Mouse (Mus musculus): ENCODE data around the gene Abi1. TPM values are rescaled to one million over a fixed set of nuclear protein-coding genes. Genes with fewer than 3 reads are reported as not detected.
"Not testable (repeated sequence)": the region's sequence is repeated elsewhere in the genome, so short reads cannot be mapped to it uniquely, and the experiment has no call there.

The Abi1 gene
- total and polyA plus RNA-seq, 2 experiments from 2014 or later = 71.7 to 141 TPM

DNA sequence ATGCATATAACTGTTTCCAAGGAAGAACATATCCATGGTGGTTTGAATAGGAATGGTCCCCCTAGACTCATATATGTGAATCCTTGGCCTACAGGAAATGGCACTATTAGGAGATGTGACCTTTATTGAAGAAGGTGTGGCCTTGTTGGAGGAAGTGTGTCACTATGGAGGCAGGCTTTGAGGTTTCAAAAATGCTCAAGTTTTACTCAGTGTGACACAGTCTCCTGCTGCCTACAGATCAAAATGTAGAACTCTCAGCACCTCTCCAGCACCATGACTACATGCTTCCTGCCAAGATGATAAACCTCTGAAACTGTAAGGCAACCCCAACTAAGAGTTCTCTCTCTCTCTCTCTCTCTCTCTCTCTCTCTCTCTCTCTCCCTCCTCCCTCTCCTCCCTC lies 8.0 kb upstream of the Abi1 start:
- Histone ChIP-seq H3K27ac (ENCODE audit: low read depth, low read length) (no peak overlapping the region), H3K4me3 (ENCODE audit: low read depth, low read length) (no peak overlapping the region), H3K9ac (no peak overlapping the region), H3K4me2 (ENCODE audit: low read depth) (no peak overlapping the region), H3K4me1 (ENCODE audit: insufficient read depth) (no peaks in the 10 kb centered on the region), H3K9me3 (ENCODE audit: low read length) (no peaks in the 10 kb centered on the region), H3K27me3 (ENCODE audit: insufficient read depth, low read length) (no peaks in the 10 kb centered on the region), H3K36me3 (ENCODE audit: insufficient read depth) (no peaks in the 10 kb centered on the region)
- no peak for DNase-seq
- ATAC-seq = no peak
- no peak for TF ChIP-seq CTCF (IDR thresholded peaks at IDR 0.05; ENCODE audit: low read depth)

DNA sequence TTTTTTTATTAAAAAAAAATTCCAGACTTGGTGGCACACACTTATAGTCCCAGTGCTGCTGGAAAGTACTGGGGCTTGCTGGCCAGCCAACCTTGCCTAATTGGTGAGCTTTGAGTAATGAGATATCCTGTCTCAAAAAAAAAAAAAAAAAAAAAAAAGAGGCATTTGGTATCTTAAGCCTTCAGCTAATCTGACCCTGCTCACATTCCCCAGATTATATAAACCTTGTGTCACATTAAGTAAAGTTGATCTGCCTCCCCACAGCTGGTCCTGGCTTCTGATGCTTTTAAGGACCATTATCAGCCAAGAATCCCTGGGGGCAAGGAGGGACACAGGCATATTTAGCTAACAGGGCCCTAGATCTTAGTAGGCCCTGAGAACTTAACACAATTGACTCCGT lies 5.7 kb upstream of the Abi1 start:
- WGBS = 38% methylated on average over 1 of the region's 1 CpGs
- Histone ChIP-seq H3K9ac (no peak overlapping the region), H3K27me3 (ENCODE audit: insufficient read depth, low read length) (no peaks in the 10 kb centered on the region), H3K36me3 (ENCODE audit: insufficient read depth) (no peaks in the 10 kb centered on the region), H3K9me3 (ENCODE audit: low read length) (no peaks in the 10 kb centered on the region), H3K4me2 (ENCODE audit: low read depth) (no peak overlapping the region), H3K4me1 (ENCODE audit: insufficient read depth) (no peaks in the 10 kb centered on the region), H3K27ac (ENCODE audit: low read depth, low read length) (no peak overlapping the region), H3K4me3 (ENCODE audit: low read depth, low read length) (no peak overlapping the region)
- DNase-seq = no peak
- no peak for TF ChIP-seq CTCF (IDR thresholded peaks at IDR 0.05; ENCODE audit: low read depth)
- ATAC-seq = no peak

DNA sequence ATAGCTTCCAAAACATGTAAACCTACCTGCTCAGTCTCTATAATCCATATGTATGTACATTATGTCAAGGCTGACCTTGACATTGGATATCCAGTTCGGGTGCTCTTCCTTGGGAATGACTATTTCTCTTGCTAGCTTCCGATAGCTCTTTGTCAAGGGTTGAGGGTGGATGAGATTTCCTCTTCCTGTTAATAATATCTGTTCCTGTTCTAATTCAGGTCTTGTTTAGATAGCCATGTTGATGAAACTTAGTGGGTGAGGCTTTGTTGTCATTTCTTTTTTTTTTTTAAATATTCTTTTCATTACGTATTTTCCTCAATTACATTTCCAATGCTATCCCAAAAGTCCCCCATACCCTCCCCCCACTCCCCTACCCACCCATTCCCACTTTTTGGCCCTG lies 2.1 kb upstream of the Abi1 start:
- DNase-seq (no peak), ATAC-seq (no peak)
- TF ChIP-seq CTCF (IDR thresholded peaks at IDR 0.05; ENCODE audit: low read depth) = no peak
- 89% methylated on average over 3 of the region's 3 CpGs for WGBS
- Histone ChIP-seq H3K27me3 (ENCODE audit: insufficient read depth, low read length) (no peaks in the 10 kb centered on the region), H3K36me3 (ENCODE audit: insufficient read depth) (no peaks in the 10 kb centered on the region), H3K4me2 (ENCODE audit: low read depth) (no peak overlapping the region), H3K9me3 (ENCODE audit: low read length) (no peaks in the 10 kb centered on the region), H3K4me3 (ENCODE audit: low read depth, low read length) (no peak overlapping the region), H3K27ac (ENCODE audit: low read depth, low read length) (no peak overlapping the region), H3K4me1 (ENCODE audit: insufficient read depth) (no peaks in the 10 kb centered on the region), H3K9ac (no peak overlapping the region)

DNA sequence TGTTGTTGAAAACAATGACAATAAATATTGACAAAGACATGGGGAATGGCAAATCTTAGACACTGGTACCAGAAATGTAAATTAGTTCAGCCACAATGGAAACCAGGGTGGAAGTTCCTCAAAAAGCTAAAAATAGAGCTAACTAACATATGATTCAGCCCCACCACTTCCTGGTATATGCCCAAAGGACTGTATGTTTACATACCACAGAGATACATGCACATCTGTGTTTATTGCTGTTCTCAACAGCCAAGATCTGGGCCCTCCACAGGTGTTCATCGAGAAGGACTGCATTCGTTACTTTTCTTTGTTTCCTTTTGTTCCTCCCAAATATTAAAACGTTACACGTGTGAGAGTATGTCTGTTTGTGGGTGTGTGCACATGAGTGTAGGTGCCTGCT lies 1.4 kb upstream of the Abi1 start:
- DNase-seq (no peak), ATAC-seq (no peak)
- H3K9ac ChIP-seq = no peak overlapping the region
- H3K4me3 ChIP-seq (ENCODE audit: low read depth, low read length) = no peak overlapping the region
- H3K27me3 ChIP-seq (ENCODE audit: insufficient read depth, low read length) = no peaks in the 10 kb centered on the region
- H3K4me2 ChIP-seq (ENCODE audit: low read depth) = no peak overlapping the region
- no peak for TF ChIP-seq CTCF (IDR thresholded peaks at IDR 0.05; ENCODE audit: low read depth)
- no peaks in the 10 kb centered on the region for H3K9me3 ChIP-seq (ENCODE audit: low read length)
- peaks cover 5% of the 10 kb centered on the region; the same call in 1 of the 2 replicates for H3K4me1 ChIP-seq (ENCODE audit: insufficient read depth)
- no peaks in the 10 kb centered on the region for H3K36me3 ChIP-seq (ENCODE audit: insufficient read depth)
- WGBS = 78% methylated on average over 4 of the region's 4 CpGs
- H3K27ac ChIP-seq (ENCODE audit: low read depth, low read length) = no peak overlapping the region

DNA sequence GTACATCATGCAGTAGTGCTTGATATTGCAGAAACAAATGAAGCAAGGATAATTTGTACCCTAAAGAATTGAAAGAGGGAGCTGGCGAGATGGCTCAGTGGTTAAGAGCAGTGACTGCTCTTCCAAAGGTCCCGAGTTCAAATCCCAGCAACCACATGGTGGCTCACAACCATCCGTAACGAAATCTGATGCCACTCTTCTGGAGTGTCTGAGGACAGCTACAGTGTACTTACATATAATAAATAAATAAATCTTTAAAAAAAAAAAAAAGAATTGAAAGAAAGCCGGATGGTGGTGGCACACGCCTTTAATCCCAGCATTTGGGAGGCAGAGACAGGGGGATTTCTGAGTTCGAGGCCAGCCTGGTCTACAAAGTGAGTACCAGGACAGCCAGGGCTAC lies 649 bp upstream of the Abi1 start:
- H3K4me1 ChIP-seq (ENCODE audit: insufficient read depth); H3K36me3 ChIP-seq (ENCODE audit: insufficient read depth); ATAC-seq; H3K9me3 ChIP-seq (ENCODE audit: low read length); H3K27me3 ChIP-seq (ENCODE audit: insufficient read depth, low read length); H3K4me3 ChIP-seq (ENCODE audit: low read depth, low read length); H3K9ac ChIP-seq; DNase-seq; H3K4me2 ChIP-seq (ENCODE audit: low read depth); H3K27ac ChIP-seq (ENCODE audit: low read depth, low read length): not testable (repeated sequence)
- 91% methylated on average over 7 of the region's 7 CpGs for WGBS

DNA sequence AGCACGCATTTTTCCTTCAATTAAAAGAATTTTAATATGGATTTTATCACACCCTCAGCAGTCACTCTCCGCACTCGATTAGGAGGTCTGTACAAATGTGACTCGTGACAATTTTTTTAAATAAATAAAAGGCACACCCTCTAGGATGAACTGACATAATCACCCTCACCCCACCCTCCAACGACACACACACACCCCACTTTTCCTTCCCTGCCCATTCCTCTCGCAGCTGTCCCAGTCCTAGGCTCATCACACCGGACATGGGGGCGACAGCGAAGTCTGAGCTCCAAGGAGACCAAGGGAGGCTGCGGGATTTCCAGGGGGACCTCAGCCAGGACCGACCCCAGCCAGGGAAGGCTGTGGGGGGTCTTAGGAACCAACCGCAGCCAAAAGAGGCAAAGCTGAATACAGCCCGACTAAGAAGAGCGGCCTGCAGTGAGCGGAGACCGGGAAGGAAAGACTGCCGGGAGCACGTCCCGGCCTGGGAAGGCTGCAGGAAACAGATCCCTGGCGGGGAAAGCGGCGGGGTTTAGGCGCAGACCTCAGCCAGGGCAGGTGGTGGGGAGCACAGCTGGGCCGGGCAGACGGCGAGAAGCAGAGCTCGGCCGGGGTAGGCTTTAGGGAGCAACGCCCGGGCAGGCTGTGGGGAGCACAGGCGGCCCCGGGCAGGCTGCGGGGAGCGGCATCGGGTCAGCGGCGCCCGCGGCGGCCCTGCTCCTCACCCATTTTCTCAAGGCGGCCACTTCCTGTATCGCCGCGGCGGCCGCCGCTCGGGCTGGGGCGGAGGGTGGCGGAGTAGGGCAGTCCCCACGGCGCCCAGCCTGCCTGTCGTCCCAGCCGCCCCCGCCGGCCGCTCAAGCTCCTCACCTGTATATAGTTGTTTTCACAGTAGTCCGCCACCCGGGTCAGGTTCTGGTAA lies 700 bp downstream of the Abi1 start:
- peak overlapping the region; percentile 92 for H3K4me3 ChIP-seq (ENCODE audit: low read depth, low read length)
- H3K27me3 ChIP-seq (ENCODE audit: insufficient read depth, low read length) = no peaks in the 10 kb centered on the region
- H3K9me3 ChIP-seq (ENCODE audit: low read length) = no peaks in the 10 kb centered on the region
- H3K36me3 ChIP-seq (ENCODE audit: insufficient read depth) = no peaks in the 10 kb centered on the region
- H3K27ac ChIP-seq (ENCODE audit: low read depth, low read length) = peak overlapping the region; percentile 98
- DNase-seq = peak; percentile 58
- H3K9ac ChIP-seq = peak overlapping the region; percentile 96
- H3K4me1 ChIP-seq (ENCODE audit: insufficient read depth) = peaks cover 5% of the 10 kb centered on the region; the same call in 1 of the 2 replicates
- ATAC-seq = peak; percentile 63
- no peak for TF ChIP-seq CTCF (IDR thresholded peaks at IDR 0.05; ENCODE audit: low read depth)
- WGBS = 1% methylated on average over 54 of the region's 59 CpGs
- H3K4me2 ChIP-seq (ENCODE audit: low read depth) = peak overlapping the region; percentile 87

DNA sequence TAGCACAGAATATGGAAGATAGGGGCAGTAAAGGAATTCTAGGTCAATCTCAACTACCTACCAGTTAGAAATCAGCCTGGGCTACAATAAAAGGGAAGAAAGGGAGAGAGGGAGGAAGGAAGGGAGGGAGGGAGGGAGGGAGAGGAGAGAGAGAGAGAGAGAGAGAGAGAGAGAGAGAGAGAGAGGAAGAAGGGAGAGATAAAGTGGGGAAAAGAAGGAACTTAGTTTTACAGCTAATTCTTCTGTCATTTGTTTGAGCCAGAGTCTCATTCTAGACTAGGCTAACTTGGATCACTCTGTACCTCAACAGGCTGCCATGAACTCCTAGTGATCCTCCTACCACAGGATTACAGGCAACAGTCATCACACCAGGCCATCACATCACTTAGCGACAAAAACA lies 4.6 kb downstream of the Abi1 start:
- no peak overlapping the region for H3K9ac ChIP-seq
- ATAC-seq (no peak), DNase-seq (no peak)
- H3K36me3 ChIP-seq (ENCODE audit: insufficient read depth) = no peaks in the 10 kb centered on the region
- no peak overlapping the region for H3K27ac ChIP-seq (ENCODE audit: low read depth, low read length)
- H3K4me2 ChIP-seq (ENCODE audit: low read depth) = no peak overlapping the region
- peaks cover 5% of the 10 kb centered on the region; the same call in 1 of the 2 replicates for H3K4me1 ChIP-seq (ENCODE audit: insufficient read depth)
- 97% methylated on average over 1 of the region's 1 CpGs for WGBS
- no peak overlapping the region for H3K4me3 ChIP-seq (ENCODE audit: low read depth, low read length)
- no peaks in the 10 kb centered on the region for H3K9me3 ChIP-seq (ENCODE audit: low read length)
- H3K27me3 ChIP-seq (ENCODE audit: insufficient read depth, low read length) = no peaks in the 10 kb centered on the region
- no peak for TF ChIP-seq CTCF (IDR thresholded peaks at IDR 0.05; ENCODE audit: low read depth)
